Mouse (Mus musculus): ENCODE results near the gene St8sia6. TPM values are rescaled to one million over a fixed set of nuclear protein-coding genes. Genes with fewer than 3 reads are reported as not detected.

Gene St8sia6
- 1.1 and 1.3 TPM in 2 replicates for polyA plus RNA-seq (2014; fragmentation: Nextera tagmentation; extraction: Ambion mirVana)

DNA sequence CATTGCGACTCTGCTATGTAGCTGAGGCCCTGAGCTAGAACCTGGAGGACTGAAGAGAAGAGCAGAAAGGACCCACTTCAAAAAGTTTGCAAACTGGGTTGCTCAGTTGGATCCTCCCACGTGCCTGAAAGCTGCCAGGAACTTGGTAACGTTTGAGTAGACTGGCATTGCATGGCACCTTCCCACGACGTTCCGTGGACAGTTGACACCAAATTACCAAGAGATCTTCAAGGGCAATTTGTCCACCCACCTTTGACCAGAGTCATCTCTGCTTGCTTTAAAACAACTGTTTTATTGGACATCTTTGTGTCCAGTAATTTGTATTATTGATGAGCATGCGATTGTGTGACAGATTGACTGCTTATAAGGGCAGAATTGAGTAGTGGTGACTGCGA, at the start of gene St8sia6:
St8sia6 (minus strand) TSS at position 96 of the 395 bp plus-strand sequence.
- Histone ChIP-seq H3K4me2 (replicated peaks; ENCODE audit: low read depth, low read length) (peak within 1 kb of the TSS; percentile 92), H3K27me3 (ENCODE audit: control insufficient read depth, insufficient read depth, low read length) (peaks cover 11% of the 10 kb centered on the region), H3K4me3 (ENCODE audit: low read depth, low read length) (peak within 1 kb of the TSS; percentile 47), H3K9ac (replicated peaks; ENCODE audit: low read depth, low read length) (peak within 1 kb of the TSS; percentile 30; the same call in 1 of the 2 replicates), H3K27ac (ENCODE audit: low read length) (no peak within 1 kb of the TSS), H3K9me3 (ENCODE audit: control insufficient read depth, low read depth, low read length) (no peaks in the 10 kb centered on the region), H3K36me3 (ENCODE audit: control insufficient read depth, insufficient read depth, low read length) (no peaks in the 10 kb centered on the region), H3K4me1 (ENCODE audit: control insufficient read depth, insufficient read depth, low read length) (0 out of 2 replicates have a peak, but pooled peaks cover 4% of the 10 kb centered on the region)
- 57% methylated on average over 8 of the region's 8 CpGs for WGBS
- no peak for ATAC-seq (ENCODE audit: insufficient number of reproducible peaks, insufficient read depth, low FRiP score, low read depth)

DNA sequence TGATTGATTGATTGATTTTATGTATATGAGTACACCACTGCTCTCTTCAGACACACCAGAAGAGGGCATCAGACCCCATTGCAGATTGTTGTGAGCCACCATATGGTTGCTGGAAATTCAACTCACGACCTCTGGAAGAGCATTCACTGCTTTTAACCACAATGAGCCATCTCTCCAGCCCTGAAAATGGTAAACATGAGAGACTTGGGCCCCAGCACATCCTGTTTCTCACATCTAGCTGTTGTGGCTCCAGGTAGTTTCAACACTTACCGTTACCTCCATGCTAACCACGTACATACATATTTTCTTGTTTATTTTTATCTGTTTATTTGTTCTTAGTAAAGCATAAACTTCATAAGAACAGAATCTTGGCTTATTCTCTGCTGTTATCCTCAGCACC, 42.4 kb upstream of the St8sia6 start:
- Histone ChIP-seq H3K4me1 (ENCODE audit: control insufficient read depth, insufficient read depth, low read length) (no peaks in the 10 kb centered on the region), H3K27ac (ENCODE audit: low read length) (no peak overlapping the region), H3K9ac (replicated peaks; ENCODE audit: low read depth, low read length) (no peak overlapping the region), H3K36me3 (ENCODE audit: control insufficient read depth, insufficient read depth, low read length) (no peaks in the 10 kb centered on the region), H3K9me3 (ENCODE audit: control insufficient read depth, low read depth, low read length) (no peaks in the 10 kb centered on the region), H3K4me2 (replicated peaks; ENCODE audit: low read depth, low read length) (no peak overlapping the region), H3K4me3 (ENCODE audit: low read depth, low read length) (no peak overlapping the region), H3K27me3 (ENCODE audit: control insufficient read depth, insufficient read depth, low read length) (no peaks in the 10 kb centered on the region)
- no peak for ATAC-seq (ENCODE audit: insufficient number of reproducible peaks, insufficient read depth, low FRiP score, low read depth)
- WGBS: 76% methylated on average over 3 of the region's 3 CpGs

DNA sequence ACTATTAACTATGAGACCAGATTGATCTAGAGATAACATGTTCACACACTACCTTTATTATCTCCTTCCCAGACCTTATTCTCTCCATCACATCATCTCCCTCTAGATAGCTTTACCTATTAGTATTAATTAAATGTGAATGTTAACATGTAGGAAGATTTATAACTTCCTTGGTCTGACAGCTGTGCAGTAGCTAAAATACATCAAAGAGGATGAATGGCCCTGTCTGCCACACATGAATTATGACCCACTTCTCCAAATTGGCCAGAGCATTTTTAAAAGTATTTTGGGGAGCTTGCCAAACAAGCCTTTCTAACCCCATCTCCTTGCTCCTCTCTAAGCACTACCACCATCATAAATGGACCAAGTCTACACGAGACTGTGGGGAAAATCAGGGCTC, 41.1 kb upstream of the St8sia6 start:
- Histone ChIP-seq H3K9ac (replicated peaks; ENCODE audit: low read depth, low read length) (no peak overlapping the region), H3K4me2 (replicated peaks; ENCODE audit: low read depth, low read length) (no peak overlapping the region), H3K9me3 (ENCODE audit: control insufficient read depth, low read depth, low read length) (no peaks in the 10 kb centered on the region), H3K4me1 (ENCODE audit: control insufficient read depth, insufficient read depth, low read length) (no peaks in the 10 kb centered on the region), H3K27me3 (ENCODE audit: control insufficient read depth, insufficient read depth, low read length) (no peaks in the 10 kb centered on the region), H3K36me3 (ENCODE audit: control insufficient read depth, insufficient read depth, low read length) (no peaks in the 10 kb centered on the region), H3K4me3 (ENCODE audit: low read depth, low read length) (no peak overlapping the region), H3K27ac (ENCODE audit: low read length) (no peak overlapping the region)
- ATAC-seq (ENCODE audit: insufficient number of reproducible peaks, insufficient read depth, low FRiP score, low read depth): no peak
- 23% methylated on average over 1 of the region's 1 CpGs for WGBS

DNA sequence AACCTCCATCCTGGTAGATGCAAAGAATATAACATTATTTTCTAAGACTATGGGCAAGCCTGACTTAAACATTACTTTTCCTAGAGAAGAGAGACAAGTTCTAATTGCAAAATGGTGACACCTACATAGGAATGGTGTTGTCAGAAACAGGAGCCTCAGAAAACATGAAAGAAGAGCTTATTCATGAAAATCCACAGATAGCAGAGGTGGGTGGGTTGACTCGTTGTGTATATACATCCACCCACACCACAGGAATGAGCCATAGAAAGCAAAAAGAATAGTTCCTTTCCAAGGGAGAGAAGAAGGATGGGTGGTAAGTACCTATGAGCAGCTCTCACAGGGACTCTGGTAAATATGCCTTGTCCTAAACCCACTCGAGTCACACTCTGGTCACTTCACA, 22.8 kb upstream of the St8sia6 start:
- H3K4me3 ChIP-seq (ENCODE audit: low read depth, low read length): no peak overlapping the region

GRCm38 (mm10) chr2:13808593-13808992, 14.7 kb upstream of the St8sia6 start:
- Histone ChIP-seq H3K36me3 (ENCODE audit: control insufficient read depth, insufficient read depth, low read length) (no peaks in the 10 kb centered on the region), H3K27me3 (ENCODE audit: control insufficient read depth, insufficient read depth, low read length) (no peaks in the 10 kb centered on the region), H3K9ac (replicated peaks; ENCODE audit: low read depth, low read length) (no peak overlapping the region), H3K27ac (ENCODE audit: low read length) (no peak overlapping the region), H3K4me1 (ENCODE audit: control insufficient read depth, insufficient read depth, low read length) (no peaks in the 10 kb centered on the region), H3K9me3 (ENCODE audit: control insufficient read depth, low read depth, low read length) (no peaks in the 10 kb centered on the region), H3K4me2 (replicated peaks; ENCODE audit: low read depth, low read length) (no peak overlapping the region), H3K4me3 (ENCODE audit: low read depth, low read length) (no peak overlapping the region)
- WGBS: 30% methylated on average over 5 of the region's 5 CpGs
- ATAC-seq (ENCODE audit: insufficient number of reproducible peaks, insufficient read depth, low FRiP score, low read depth): peak; percentile 67; the same call in 1 of the 2 replicates

More for the DNA sequence above, 22.8 kb upstream of the St8sia6 start:
- no peak overlapping the region for H3K27ac ChIP-seq (ENCODE audit: low read length)
- no peak for ATAC-seq (ENCODE audit: insufficient number of reproducible peaks, insufficient read depth, low FRiP score, low read depth)
- no peaks in the 10 kb centered on the region for H3K36me3 ChIP-seq (ENCODE audit: control insufficient read depth, insufficient read depth, low read length)
- no peaks in the 10 kb centered on the region for H3K9me3 ChIP-seq (ENCODE audit: control insufficient read depth, low read depth, low read length)
- no peak overlapping the region for H3K9ac ChIP-seq (replicated peaks; ENCODE audit: low read depth, low read length)
- H3K4me1 ChIP-seq (ENCODE audit: control insufficient read depth, insufficient read depth, low read length): no peaks in the 10 kb centered on the region
- H3K4me2 ChIP-seq (replicated peaks; ENCODE audit: low read depth, low read length): no peak overlapping the region
- no peaks in the 10 kb centered on the region for H3K27me3 ChIP-seq (ENCODE audit: control insufficient read depth, insufficient read depth, low read length)
- 80% methylated on average over 2 of the region's 2 CpGs for WGBS

DNA sequence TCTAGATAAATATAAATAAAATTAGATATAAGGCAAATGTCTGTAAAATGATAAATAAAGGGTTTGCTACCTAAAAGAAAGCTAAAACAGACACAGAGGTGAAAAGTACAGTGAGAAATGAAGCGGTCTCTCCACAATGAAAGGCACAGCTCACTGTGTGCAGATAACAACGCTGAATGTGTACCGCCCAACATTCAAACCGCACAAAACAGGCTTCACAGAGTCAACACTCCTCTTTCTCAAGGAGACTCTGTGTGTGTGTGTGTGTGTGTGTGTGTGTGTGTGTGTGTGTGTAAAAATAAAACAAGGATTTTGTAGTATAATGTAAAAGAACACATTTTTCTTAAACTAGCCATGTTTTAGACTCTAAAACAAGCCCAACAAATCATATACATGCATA, 14.1 kb upstream of the St8sia6 start:
- Histone ChIP-seq H3K9me3 (ENCODE audit: control insufficient read depth, low read depth, low read length) (no peaks in the 10 kb centered on the region), H3K27ac (ENCODE audit: low read length) (no peak overlapping the region), H3K27me3 (ENCODE audit: control insufficient read depth, insufficient read depth, low read length) (no peaks in the 10 kb centered on the region), H3K9ac (replicated peaks; ENCODE audit: low read depth, low read length) (no peak overlapping the region), H3K36me3 (ENCODE audit: control insufficient read depth, insufficient read depth, low read length) (no peaks in the 10 kb centered on the region), H3K4me3 (ENCODE audit: low read depth, low read length) (no peak overlapping the region), H3K4me2 (replicated peaks; ENCODE audit: low read depth, low read length) (no peak overlapping the region), H3K4me1 (ENCODE audit: control insufficient read depth, insufficient read depth, low read length) (no peaks in the 10 kb centered on the region)
- 51% methylated on average over 4 of the region's 4 CpGs for WGBS
- ATAC-seq (ENCODE audit: insufficient number of reproducible peaks, insufficient read depth, low FRiP score, low read depth): peak; percentile 63; the same call in 1 of the 2 replicates

- no peaks in the 10 kb centered on the region for H3K9me3 ChIP-seq (ENCODE audit: control insufficient read depth, low read depth, low read length)
Observed at GRCm38 (mm10) chr2:13806120-13806519, 12.3 kb upstream of the St8sia6 start.

GRCm38 (mm10) chr2:13800639-13801038, 6.8 kb upstream of the St8sia6 start:
- no peaks in the 10 kb centered on the region; the same call in 1 of the 2 replicates for H3K27me3 ChIP-seq (ENCODE audit: control insufficient read depth, insufficient read depth, low read length)
- H3K27ac ChIP-seq (ENCODE audit: low read length): no peak overlapping the region
- H3K4me1 ChIP-seq (ENCODE audit: control insufficient read depth, insufficient read depth, low read length): no peaks in the 10 kb centered on the region
- H3K9ac ChIP-seq (replicated peaks; ENCODE audit: low read depth, low read length): no peak overlapping the region
- H3K4me2 ChIP-seq (replicated peaks; ENCODE audit: low read depth, low read length): no peak overlapping the region
- no peak for ATAC-seq (ENCODE audit: insufficient number of reproducible peaks, insufficient read depth, low FRiP score, low read depth)
- no peaks in the 10 kb centered on the region for H3K36me3 ChIP-seq (ENCODE audit: control insufficient read depth, insufficient read depth, low read length)
- H3K9me3 ChIP-seq (ENCODE audit: control insufficient read depth, low read depth, low read length): no peaks in the 10 kb centered on the region
- no peak overlapping the region for H3K4me3 ChIP-seq (ENCODE audit: low read depth, low read length)
- WGBS: 88% methylated on average over 2 of the region's 2 CpGs

More at GRCm38 (mm10) chr2:13806120-13806519, 12.3 kb upstream of the St8sia6 start:
- Histone ChIP-seq H3K27me3 (ENCODE audit: control insufficient read depth, insufficient read depth, low read length) (no peaks in the 10 kb centered on the region), H3K4me2 (replicated peaks; ENCODE audit: low read depth, low read length) (no peak overlapping the region), H3K27ac (ENCODE audit: low read length) (no peak overlapping the region), H3K36me3 (ENCODE audit: control insufficient read depth, insufficient read depth, low read length) (no peaks in the 10 kb centered on the region), H3K4me3 (ENCODE audit: low read depth, low read length) (no peak overlapping the region), H3K4me1 (ENCODE audit: control insufficient read depth, insufficient read depth, low read length) (no peaks in the 10 kb centered on the region), H3K9ac (replicated peaks; ENCODE audit: low read depth, low read length) (no peak overlapping the region)
- 92% methylated on average over 3 of the region's 3 CpGs for WGBS
- no peak for ATAC-seq (ENCODE audit: insufficient number of reproducible peaks, insufficient read depth, low FRiP score, low read depth)

DNA sequence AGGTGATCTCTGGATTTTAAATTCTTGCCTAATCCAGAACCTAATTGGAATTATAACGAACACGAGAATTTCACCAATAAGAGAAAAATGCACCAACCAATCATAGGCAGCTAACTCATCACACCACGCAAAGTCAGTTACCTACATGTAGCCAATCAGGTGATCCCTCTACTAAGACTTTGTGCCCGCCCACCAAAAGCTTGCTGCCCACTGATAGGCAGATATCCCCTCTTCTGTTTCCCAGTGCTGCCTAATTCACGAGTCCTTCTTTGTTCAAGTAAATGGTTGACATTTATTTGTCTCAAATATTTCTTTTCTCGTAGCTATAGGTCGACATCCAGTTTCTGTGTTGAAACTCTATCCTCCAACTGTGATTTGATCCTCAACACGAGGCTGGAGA, 582 bp upstream of the St8sia6 start:
- ATAC-seq (ENCODE audit: insufficient number of reproducible peaks, insufficient read depth, low FRiP score, low read depth): no peak
- no peaks in the 10 kb centered on the region for H3K36me3 ChIP-seq (ENCODE audit: control insufficient read depth, insufficient read depth, low read length)
- H3K27me3 ChIP-seq (ENCODE audit: control insufficient read depth, insufficient read depth, low read length): peaks cover 11% of the 10 kb centered on the region
- WGBS: 76% methylated on average over 8 of the region's 8 CpGs
- H3K9me3 ChIP-seq (ENCODE audit: control insufficient read depth, low read depth, low read length): no peaks in the 10 kb centered on the region
- no peak overlapping the region for H3K4me2 ChIP-seq (replicated peaks; ENCODE audit: low read depth, low read length)
- no peak overlapping the region for H3K9ac ChIP-seq (replicated peaks; ENCODE audit: low read depth, low read length)
- 0 out of 2 replicates have a peak, but pooled peaks cover 4% of the 10 kb centered on the region for H3K4me1 ChIP-seq (ENCODE audit: control insufficient read depth, insufficient read depth, low read length)
- H3K27ac ChIP-seq (ENCODE audit: low read length): no peak overlapping the region
- H3K4me3 ChIP-seq (ENCODE audit: low read depth, low read length): no peak overlapping the region
